Mouse (Mus musculus): ENCODE data around the gene Procr.

Gene Procr

GRCm38 (mm10) chr2:155802761-155803160 lies 51.8 kb downstream of the Procr start:
- DNase-seq (ENCODE audit: low read depth, low spot score): peak; percentile 80

DNA sequence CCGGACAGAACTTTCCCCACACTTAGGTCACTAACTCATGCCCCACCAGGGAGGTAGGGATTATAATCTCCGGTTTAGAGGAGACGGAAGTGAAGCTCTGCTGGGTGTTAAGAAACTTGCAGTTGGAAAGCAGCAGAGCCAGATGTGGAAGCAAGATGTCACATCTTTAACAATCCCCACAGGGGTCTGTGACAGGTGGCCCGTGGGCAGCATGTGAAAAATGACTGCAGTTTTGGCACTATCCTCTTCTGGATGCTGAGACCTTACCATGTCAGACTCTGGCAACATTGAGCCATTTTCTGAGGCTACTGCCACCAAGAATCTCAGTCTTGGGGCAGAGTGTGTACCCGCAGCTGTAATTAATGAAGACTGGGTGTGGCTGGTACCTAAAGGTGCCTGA lies 53.1 kb downstream of the Procr start:
- DNase-seq (ENCODE audit: low read depth, low spot score): no peak

Data from ZHBTc4 (cell line).